Mouse (Mus musculus) forebrain, embryonic 15.5 days (tissue): ENCODE results near the gene Zfyve21. TPM values are rescaled to one million over a fixed set of nuclear protein-coding genes. Genes with fewer than 3 reads are reported as not detected.

Experiments
- ATAC-seq: fragments of 200-750 bp; cut with Nextera tagmentation; replicated peaks from 2 replicates; pipeline ENCODE4 v1.8.0; 2017; ENCODE audit warnings: mild to moderate bottlenecking, moderate TSS enrichment, moderate library complexity
- H3K27ac ChIP-seq: fragments of 300-500 bp; sonication (generic); replicated peaks from 2 replicates; pipeline ENCODE4 v1.5.1; 2015; ENCODE audit warnings: mild to moderate bottlenecking, inconsistent platforms
- H3K27me3 ChIP-seq: fragments of 300-500 bp; sonication (generic); 2 replicates; pipeline ENCODE4 v1.6.1; 2015; ENCODE audit warnings: inconsistent platforms
- H3K36me3 ChIP-seq: fragments of 300-500 bp; sonication (generic); 2 replicates; pipeline ENCODE4 v1.6.1; 2015; ENCODE audit warnings: mild to moderate bottlenecking, inconsistent platforms
- H3K4me1 ChIP-seq: fragments of 300-500 bp; sonication (generic); 2 replicates; pipeline ENCODE4 v1.6.1; 2015; ENCODE audit warnings: inconsistent platforms
- H3K4me2 ChIP-seq: fragments of 300-500 bp; sonication (generic); replicated peaks from 2 replicates; pipeline ENCODE4 v1.6.1; 2015; ENCODE audit warnings: mild to moderate bottlenecking, inconsistent platforms
- H3K4me3 ChIP-seq: fragments of 300-500 bp; sonication (generic); 2 replicates; pipeline ENCODE4 v1.5.1; 2015; ENCODE audit warnings: mild to moderate bottlenecking, inconsistent platforms
- H3K9ac ChIP-seq: fragments of 300-500 bp; sonication (generic); replicated peaks from 2 replicates; pipeline ENCODE4 v1.6.1; 2015; ENCODE audit warnings: mild to moderate bottlenecking, inconsistent platforms
- H3K9me3 ChIP-seq: fragments of 300-500 bp; sonication (generic); 2 replicates; pipeline ENCODE4 v1.6.1; 2016; ENCODE audit warnings: inconsistent platforms
- WGBS: fragments of 180-500 bp; shearing (Covaris S2); methylation state at CpG from one replicate; pipeline ENCODE4 v1.1.7; 2015; ENCODE audit warnings: mixed read lengths; 5-methylcytosine and 5-hydroxymethylcytosine counted together
- polyA plus RNA-seq: library from polyadenylated mRNA; unstranded; fragments of >200 nt; fragmentation: Nextera tagmentation; extraction: Ambion mirVana; gene quantifications from 2 replicates; pipeline ENCODE4 v1.2.1, GENCODE M21; 2015

The Zfyve21 gene
- polyA plus RNA-seq, 1 experiment from 2014 or later, result 41.7 TPM

- peaks cover 25% of the 10 kb centered on the region for H3K4me1 ChIP-seq
- H3K27ac ChIP-seq, result peak overlapping the region; percentile 76
- ATAC-seq, result no peak; the same call in 1 of the 2 replicates
- peaks cover 25% of the 10 kb centered on the region for H3K36me3 ChIP-seq
- no peak overlapping the region for H3K4me2 ChIP-seq
- H3K9me3 ChIP-seq, result no peaks in the 10 kb centered on the region
- H3K27me3 ChIP-seq, result no peaks in the 10 kb centered on the region
- WGBS, result 2% methylated on average over 6 of the region's 9 CpGs
- H3K4me3 ChIP-seq, result no peak overlapping the region
- H3K9ac ChIP-seq, result no peak overlapping the region
Observed at GRCm38 (mm10) chr12:111809762-111810161, 4.2 kb upstream of the Zfyve21 start.

- 86% methylated on average over 13 of the region's 13 CpGs for WGBS
- Histone ChIP-seq H3K9me3 (no peaks in the 10 kb centered on the region), H3K4me3 (no peak overlapping the region), H3K36me3 (peaks cover 14% of the 10 kb centered on the region; the same call in 1 of the 2 replicates), H3K4me2 (no peak overlapping the region), H3K27me3 (no peaks in the 10 kb centered on the region), H3K9ac (no peak overlapping the region), H3K4me1 (peaks cover 44% of the 10 kb centered on the region), H3K27ac (no peak overlapping the region)
- no peak for ATAC-seq
Observed at GRCm38 (mm10) chr12:111812075-111812474, 1.9 kb upstream of the Zfyve21 start.

GRCm38 (mm10) chr12:111812611-111813010, 1.4 kb upstream of the Zfyve21 start:
- no peak for ATAC-seq
- H3K4me3 ChIP-seq, result peak overlapping the region; percentile 93
- no peaks in the 10 kb centered on the region for H3K9me3 ChIP-seq
- 0 out of 2 replicates have a peak overlapping the region, but pooled peaks have one; percentile 70 for H3K4me2 ChIP-seq
- H3K4me1 ChIP-seq, result peaks cover 44% of the 10 kb centered on the region
- no peak overlapping the region for H3K27ac ChIP-seq
- no peaks in the 10 kb centered on the region for H3K27me3 ChIP-seq
- peak overlapping the region; percentile 50; the same call in 1 of the 2 replicates for H3K9ac ChIP-seq
- WGBS, result 69% methylated on average over 12 of the region's 12 CpGs
- H3K36me3 ChIP-seq, result peaks cover 11% of the 10 kb centered on the region; the same call in 1 of the 2 replicates

DNA sequence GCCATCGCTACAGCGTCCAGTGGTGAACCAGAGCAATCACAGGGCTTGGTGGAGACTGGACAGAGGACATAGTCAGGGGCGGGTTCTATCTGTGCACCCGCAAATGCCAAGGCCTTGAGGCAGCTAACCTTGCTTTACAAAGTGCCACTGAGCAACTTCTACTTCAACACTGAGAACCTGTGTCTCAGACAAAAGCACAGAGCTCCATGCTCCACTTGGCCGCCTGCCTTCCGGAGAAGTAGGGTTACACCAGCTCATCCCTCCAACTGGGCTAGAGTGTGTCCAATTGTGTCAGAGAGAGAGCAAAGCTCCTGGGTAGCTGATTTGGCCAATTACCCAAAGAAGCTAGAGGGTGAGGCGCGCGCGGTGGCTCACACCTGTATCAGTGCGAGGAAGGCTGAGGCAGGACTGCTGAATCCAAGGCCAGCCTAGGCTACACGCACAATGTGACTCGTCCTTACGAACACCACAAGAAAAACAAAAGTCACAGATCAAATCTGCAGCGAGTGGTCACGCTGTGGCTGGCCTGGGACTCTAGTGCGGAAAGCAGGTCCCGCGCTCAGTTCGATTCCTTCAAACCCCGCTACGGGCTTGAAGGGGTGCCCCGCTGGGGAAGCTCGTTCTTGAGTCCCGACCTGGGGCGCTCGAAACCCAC, 732 bp upstream of the Zfyve21 start:
- H3K27me3 ChIP-seq, result no peaks in the 10 kb centered on the region
- H3K27ac ChIP-seq, result no peak overlapping the region
- peak overlapping the region; percentile 50 for H3K9ac ChIP-seq
- H3K9me3 ChIP-seq, result no peaks in the 10 kb centered on the region
- H3K4me1 ChIP-seq, result peaks cover 44% of the 10 kb centered on the region
- H3K4me2 ChIP-seq, result peak overlapping the region; percentile 70
- WGBS, result 4% methylated on average over 27 of the region's 27 CpGs
- no peak; the same call in 1 of the 2 replicates for ATAC-seq
- H3K36me3 ChIP-seq, result peaks cover 6% of the 10 kb centered on the region; the same call in 1 of the 2 replicates
- peak overlapping the region; percentile 93 for H3K4me3 ChIP-seq

DNA sequence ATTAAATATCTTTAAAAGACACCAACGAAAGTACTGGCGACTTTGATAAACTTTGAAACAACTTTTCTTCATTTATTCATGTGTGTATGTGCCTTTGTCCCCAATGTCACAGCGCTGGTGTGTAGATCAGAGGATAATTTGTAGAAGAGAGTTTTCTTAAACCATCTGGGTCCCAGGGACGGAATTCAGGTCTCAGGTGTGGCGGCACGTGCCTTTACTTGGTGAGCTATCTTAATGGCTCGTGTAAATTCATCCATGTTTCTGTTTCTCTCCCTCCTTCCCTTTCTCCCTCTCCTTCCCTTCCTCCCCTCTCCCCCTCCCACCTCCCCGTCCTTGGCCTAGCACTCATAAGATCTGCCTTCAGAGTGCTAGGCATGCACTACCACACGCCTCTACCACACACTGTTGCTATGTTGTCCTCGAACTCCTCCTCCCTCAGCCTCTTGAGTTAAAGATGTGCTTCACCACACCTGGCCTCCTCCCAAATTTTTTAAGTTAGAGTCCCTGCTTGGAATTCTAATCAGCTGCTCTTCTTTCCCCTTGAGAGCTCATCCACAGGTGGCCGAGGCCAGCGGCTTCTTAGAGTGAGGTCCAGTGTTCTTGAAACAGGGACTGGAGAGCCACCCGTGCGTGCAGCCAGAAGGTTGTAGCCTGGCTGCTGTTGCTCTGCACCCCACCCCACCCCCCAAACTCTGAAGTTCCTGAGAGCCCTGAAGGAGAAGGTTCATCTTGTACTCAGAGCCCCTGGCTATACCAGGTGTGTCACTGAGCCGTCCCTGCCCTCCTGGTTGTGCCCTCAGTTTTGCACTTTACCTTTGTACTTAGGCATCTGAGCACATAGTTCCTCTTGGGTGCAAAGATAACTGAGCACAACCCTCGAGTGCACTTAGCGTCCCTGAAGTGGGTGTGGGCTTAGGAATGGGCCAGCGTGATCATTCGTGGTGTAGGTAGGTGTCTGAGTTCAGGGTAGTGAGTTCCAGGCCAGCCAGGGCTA, 1.1 kb downstream of the Zfyve21 start:
- Histone ChIP-seq H3K27me3 (no peaks in the 10 kb centered on the region), H3K9ac (peak overlapping the region; percentile 79), H3K4me3 (peak overlapping the region; percentile 93), H3K4me2 (peak overlapping the region; percentile 95), H3K36me3 (no peaks in the 10 kb centered on the region), H3K9me3 (no peaks in the 10 kb centered on the region), H3K27ac (no peak overlapping the region), H3K4me1 (peaks cover 38% of the 10 kb centered on the region)
- ATAC-seq, result no peak
- 27% methylated on average over 19 of the region's 19 CpGs for WGBS

DNA sequence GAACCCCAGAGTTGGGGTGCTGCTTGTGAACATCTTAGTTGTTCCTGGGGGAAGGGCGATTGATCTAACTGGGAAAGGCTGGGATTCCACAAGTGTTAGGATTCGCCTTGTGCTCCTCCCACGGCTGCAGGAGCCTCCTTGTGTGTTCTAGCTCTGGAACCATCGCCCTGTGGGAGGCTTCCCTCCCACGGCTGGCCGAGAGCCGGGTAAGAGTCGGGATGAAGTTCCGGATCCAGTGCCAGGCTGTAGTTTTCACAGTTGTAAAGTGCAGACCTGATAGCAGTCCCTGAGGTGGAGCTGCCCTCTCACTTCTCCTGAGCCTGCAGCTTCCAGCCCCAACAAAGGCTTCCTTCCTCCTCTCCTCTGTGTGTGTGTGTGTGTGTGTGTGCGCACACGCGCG, 2.6 kb downstream of the Zfyve21 start:
- no peak overlapping the region for H3K9ac ChIP-seq
- WGBS, result 68% methylated on average over 13 of the region's 13 CpGs
- ATAC-seq, result no peak
- H3K27ac ChIP-seq, result no peak overlapping the region
- H3K4me1 ChIP-seq, result peaks cover 38% of the 10 kb centered on the region
- H3K4me2 ChIP-seq, result no peak overlapping the region
- H3K36me3 ChIP-seq, result no peaks in the 10 kb centered on the region
- H3K4me3 ChIP-seq, result no peak overlapping the region
- H3K27me3 ChIP-seq, result no peaks in the 10 kb centered on the region
- H3K9me3 ChIP-seq, result no peaks in the 10 kb centered on the region

GRCm38 (mm10) chr12:111816967-111817366, 3.0 kb downstream of the Zfyve21 start:
- no peak overlapping the region for H3K27ac ChIP-seq
- H3K4me2 ChIP-seq, result no peak overlapping the region
- no peaks in the 10 kb centered on the region for H3K36me3 ChIP-seq
- no peaks in the 10 kb centered on the region for H3K27me3 ChIP-seq
- peaks cover 38% of the 10 kb centered on the region for H3K4me1 ChIP-seq
- WGBS, result 84% methylated on average over 9 of the region's 9 CpGs
- H3K9ac ChIP-seq, result no peak overlapping the region
- no peak overlapping the region for H3K4me3 ChIP-seq
- H3K9me3 ChIP-seq, result no peaks in the 10 kb centered on the region
- ATAC-seq, result no peak

- Histone ChIP-seq H3K4me3 (no peak overlapping the region), H3K4me2 (no peak overlapping the region), H3K9ac (no peak overlapping the region), H3K9me3 (no peaks in the 10 kb centered on the region), H3K36me3 (no peaks in the 10 kb centered on the region), H3K27me3 (no peaks in the 10 kb centered on the region), H3K27ac (no peak overlapping the region), H3K4me1 (peaks cover 32% of the 10 kb centered on the region)
- 92% methylated on average over 8 of the region's 8 CpGs for WGBS
- ATAC-seq, result no peak
Observed at GRCm38 (mm10) chr12:111817991-111818390, 4.0 kb downstream of the Zfyve21 start.

DNA sequence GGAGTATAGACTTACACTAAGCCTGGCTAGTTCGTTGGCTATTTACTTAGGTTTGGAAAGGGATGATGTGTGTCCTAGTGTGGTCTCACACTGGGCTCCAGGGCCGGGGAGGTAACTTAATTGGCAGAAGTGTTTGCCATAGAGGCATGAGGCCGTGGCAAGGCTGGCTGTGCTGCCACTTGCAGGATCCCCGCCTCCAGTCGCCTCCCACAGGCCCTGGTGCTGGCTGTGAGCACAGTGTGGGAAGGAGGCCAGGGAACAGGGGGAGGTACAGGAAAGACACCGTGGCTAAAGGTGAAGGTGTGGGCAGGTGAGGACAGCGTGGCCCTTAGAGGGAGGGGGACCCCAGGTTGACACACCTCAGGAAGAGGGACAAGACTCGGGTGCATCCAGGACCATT, 6.0 kb downstream of the Zfyve21 start:
- Histone ChIP-seq H3K27me3 (no peaks in the 10 kb centered on the region), H3K4me1 (peaks cover 20% of the 10 kb centered on the region), H3K9ac (no peak overlapping the region), H3K4me3 (no peak overlapping the region), H3K9me3 (no peaks in the 10 kb centered on the region), H3K36me3 (peaks cover 6% of the 10 kb centered on the region), H3K27ac (no peak overlapping the region), H3K4me2 (no peak overlapping the region)
- no peak for ATAC-seq
- WGBS, result 75% methylated on average over 8 of the region's 8 CpGs

DNA sequence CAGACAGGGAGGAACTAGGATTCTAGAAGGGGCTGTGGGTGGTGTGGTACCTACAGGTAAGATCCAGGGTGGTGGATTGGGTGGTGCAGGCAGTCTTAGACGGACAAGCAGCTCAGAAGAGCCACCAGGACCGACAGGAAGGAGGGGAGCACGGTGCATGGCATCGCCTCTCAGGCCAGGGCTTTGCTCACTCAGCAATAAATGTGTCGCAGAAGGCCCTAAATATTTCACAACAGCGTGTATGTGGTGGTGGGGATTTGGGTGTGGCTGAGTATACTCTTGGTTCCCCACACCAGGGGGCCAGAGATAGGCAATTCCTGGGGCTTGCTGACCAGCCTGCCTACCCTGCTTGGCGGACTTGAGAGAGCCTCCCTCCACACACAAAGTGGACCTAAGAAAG, 6.7 kb downstream of the Zfyve21 start:
- no peak overlapping the region for H3K27ac ChIP-seq
- no peaks in the 10 kb centered on the region for H3K9me3 ChIP-seq
- no peak overlapping the region for H3K4me3 ChIP-seq
- H3K9ac ChIP-seq, result no peak overlapping the region
- peaks cover 12% of the 10 kb centered on the region for H3K4me1 ChIP-seq
- no peaks in the 10 kb centered on the region for H3K27me3 ChIP-seq
- 90% methylated on average over 7 of the region's 7 CpGs for WGBS
- H3K4me2 ChIP-seq, result no peak overlapping the region
- peaks cover 11% of the 10 kb centered on the region for H3K36me3 ChIP-seq
- no peak for ATAC-seq

- Histone ChIP-seq H3K27ac (no peak overlapping the region), H3K36me3 (peaks cover 21% of the 10 kb centered on the region), H3K27me3 (no peaks in the 10 kb centered on the region), H3K4me1 (0 out of 2 replicates have a peak, but pooled peaks cover 2% of the 10 kb centered on the region), H3K4me2 (no peak overlapping the region), H3K9ac (no peak overlapping the region), H3K4me3 (no peak overlapping the region), H3K9me3 (no peaks in the 10 kb centered on the region)
- ATAC-seq, result no peak
- WGBS, result 82% methylated on average over 4 of the region's 4 CpGs
Observed at GRCm38 (mm10) chr12:111821931-111822330, 8.0 kb downstream of the Zfyve21 start.

DNA sequence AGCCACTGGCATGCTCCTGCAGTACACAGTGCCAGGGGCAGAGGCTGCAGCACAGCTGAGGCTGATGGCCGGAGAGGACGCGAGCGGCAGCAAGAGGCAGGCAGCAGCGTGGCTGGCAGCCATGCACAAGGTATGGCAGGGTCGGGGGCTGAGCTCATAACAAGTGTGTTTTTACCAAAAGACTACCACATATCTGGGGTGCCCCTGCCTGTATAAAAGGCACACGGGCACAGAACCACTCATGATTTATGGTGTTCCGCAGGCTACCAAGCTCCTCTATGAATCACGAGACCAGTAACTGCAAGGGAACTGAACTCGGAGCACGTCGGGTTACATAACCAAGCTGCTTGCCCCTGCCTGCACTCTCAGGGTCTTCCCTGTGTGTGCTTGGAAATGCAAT, 13.6 kb downstream of the Zfyve21 start:
- no peak overlapping the region for H3K27ac ChIP-seq
- no peak overlapping the region for H3K9ac ChIP-seq
- H3K27me3 ChIP-seq, result no peaks in the 10 kb centered on the region
- no peak overlapping the region for H3K4me2 ChIP-seq
- peaks cover 63% of the 10 kb centered on the region for H3K36me3 ChIP-seq
- peaks cover 9% of the 10 kb centered on the region for H3K4me1 ChIP-seq
- H3K9me3 ChIP-seq, result no peaks in the 10 kb centered on the region
- no peak for ATAC-seq
- WGBS, result 95% methylated on average over 12 of the region's 12 CpGs
- H3K4me3 ChIP-seq, result no peak overlapping the region
